Mouse (Mus musculus) forebrain, embryonic 13.5 days (tissue): ENCODE measurements around the gene Olfr986. TPM values are rescaled to one million over a fixed set of nuclear protein-coding genes. Genes with fewer than 3 reads are reported as not detected.

Experiments used
- ATAC-seq: fragments of 200-750 bp; cut with Nextera tagmentation; 2 replicates; pipeline ENCODE4 v1.8.0; 2017
- H3K27ac ChIP-seq: fragments of 300-500 bp; sonication (generic); 2 replicates; pipeline ENCODE4 v1.5.1; 2015; ENCODE audit warnings: inconsistent platforms, mild to moderate bottlenecking, moderate library complexity
- H3K27me3 ChIP-seq: fragments of 300-500 bp; sonication (generic); 2 replicates; pipeline ENCODE4 v1.6.1; 2015; ENCODE audit warnings: mild to moderate bottlenecking, inconsistent platforms
- H3K36me3 ChIP-seq: fragments of 300-500 bp; sonication (generic); 2 replicates; pipeline ENCODE4 v1.6.1; 2015; ENCODE audit warnings: mild to moderate bottlenecking, inconsistent platforms; ENCODE audit not compliant: poor library complexity, severe bottlenecking
- H3K4me1 ChIP-seq: fragments of 300-500 bp; sonication (generic); 2 replicates; pipeline ENCODE4 v1.6.1; 2015; ENCODE audit warnings: inconsistent platforms
- H3K4me2 ChIP-seq: fragments of 300-500 bp; sonication (generic); 2 replicates; pipeline ENCODE4 v1.6.1; 2015; ENCODE audit warnings: inconsistent platforms, mild to moderate bottlenecking, moderate library complexity
- H3K4me3 ChIP-seq: fragments of 300-500 bp; sonication (generic); 2 replicates; pipeline ENCODE4 v1.5.1; 2015; ENCODE audit warnings: mild to moderate bottlenecking, inconsistent platforms
- H3K9ac ChIP-seq: fragments of 300-500 bp; sonication (generic); 2 replicates; pipeline ENCODE4 v1.6.1; 2015; ENCODE audit warnings: mild to moderate bottlenecking, inconsistent platforms
- H3K9me3 ChIP-seq: fragments of 300-500 bp; sonication (generic); replicated peaks from 2 replicates; pipeline ENCODE4 v1.6.1; 2016; ENCODE audit warnings: inconsistent platforms
- WGBS: fragments of 180-500 bp; shearing (Covaris S2); methylation state at CpG from one replicate; pipeline ENCODE4 v1.1.7; 2015; 5-methylcytosine and 5-hydroxymethylcytosine counted together
- polyA plus RNA-seq: library from polyadenylated mRNA; unstranded; fragments of >200 nt; fragmentation: Nextera tagmentation; extraction: Ambion mirVana; gene quantifications from 2 replicates; pipeline ENCODE4 v1.2.1, GENCODE M21; 2015

Olfr986 gene
- polyA plus RNA-seq, 1 experiment from 2014 or later = not detected

DNA sequence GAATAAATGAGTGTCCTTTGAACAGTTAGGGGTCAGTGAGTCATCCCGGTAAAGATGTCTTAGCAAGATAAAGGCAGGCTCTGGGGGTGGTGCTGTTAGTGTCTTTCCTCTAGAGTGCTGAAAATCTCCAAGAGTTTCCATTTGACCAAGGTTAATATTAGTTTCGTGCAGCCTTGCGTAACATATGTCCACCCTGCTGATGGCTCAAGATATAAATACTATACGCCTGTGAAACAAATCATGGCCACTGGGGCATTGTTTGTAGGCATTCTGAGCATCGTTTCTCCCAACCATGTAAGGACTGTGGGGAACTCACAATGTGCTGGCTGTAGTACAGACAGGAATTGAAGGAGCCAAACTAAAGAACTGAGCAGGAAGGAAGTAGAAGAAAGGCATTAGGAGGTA is 25.8 kb downstream of the Olfr986 start:
- no peak for ATAC-seq
- 89% methylated on average over 5 of the region's 5 CpGs for WGBS
- H3K9me3 ChIP-seq = no peaks in the 10 kb centered on the region

GRCm38 (mm10) chr9:40210744-40211143 is 30.0 kb downstream of the Olfr986 start:
- no peak overlapping the region for H3K9ac ChIP-seq
- peaks cover 73% of the 10 kb centered on the region for H3K36me3 ChIP-seq
- H3K27me3 ChIP-seq = no peaks in the 10 kb centered on the region
- WGBS = 92% methylated on average over 2 of the region's 2 CpGs
- no peaks in the 10 kb centered on the region for H3K4me1 ChIP-seq
- H3K9me3 ChIP-seq = no peaks in the 10 kb centered on the region
- no peak for ATAC-seq
- no peak overlapping the region for H3K4me2 ChIP-seq
- H3K4me3 ChIP-seq = no peak overlapping the region
- H3K27ac ChIP-seq = no peak overlapping the region

More for the DNA sequence above, 25.8 kb downstream of the Olfr986 start:
- Histone ChIP-seq H3K4me1 (no peaks in the 10 kb centered on the region), H3K4me2 (no peak overlapping the region), H3K9ac (no peak overlapping the region), H3K27me3 (no peaks in the 10 kb centered on the region), H3K36me3 (peaks cover 46% of the 10 kb centered on the region), H3K4me3 (no peak overlapping the region), H3K27ac (no peak overlapping the region)

DNA sequence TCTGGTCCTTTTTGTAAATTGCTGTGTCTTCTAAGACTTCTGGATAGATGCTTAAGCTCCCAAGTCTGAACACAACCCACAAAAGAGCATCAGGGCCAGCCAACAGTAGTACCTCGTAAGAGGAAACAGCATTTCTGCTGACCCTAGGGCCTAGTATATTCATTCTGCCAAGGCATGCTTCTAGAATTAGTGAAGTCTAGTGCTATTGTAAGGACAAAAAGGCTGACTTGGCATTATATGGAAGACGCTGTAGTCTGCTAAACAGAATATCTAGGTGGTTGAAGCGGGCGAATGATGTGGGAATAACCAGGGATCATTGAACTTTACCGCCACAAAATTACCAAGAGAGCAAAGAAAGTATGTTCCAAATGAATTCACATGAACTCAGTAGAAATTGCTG is 33.3 kb downstream of the Olfr986 start:
- H3K27ac ChIP-seq = no peak overlapping the region
- no peak overlapping the region for H3K4me2 ChIP-seq
- 95% methylated on average over 5 of the region's 5 CpGs for WGBS
- H3K4me1 ChIP-seq = no peaks in the 10 kb centered on the region
- no peak overlapping the region for H3K4me3 ChIP-seq
- no peak overlapping the region for H3K9ac ChIP-seq
- H3K36me3 ChIP-seq = peaks cover 52% of the 10 kb centered on the region
- no peaks in the 10 kb centered on the region for H3K9me3 ChIP-seq
- ATAC-seq = no peak
- no peaks in the 10 kb centered on the region for H3K27me3 ChIP-seq

- 71% methylated on average over 4 of the region's 4 CpGs for WGBS
- no peaks in the 10 kb centered on the region for H3K4me1 ChIP-seq
- H3K4me3 ChIP-seq = no peak overlapping the region
- no peaks in the 10 kb centered on the region for H3K27me3 ChIP-seq
- no peaks in the 10 kb centered on the region for H3K9me3 ChIP-seq
- H3K27ac ChIP-seq = no peak overlapping the region
- H3K4me2 ChIP-seq = no peak overlapping the region
- no peak for ATAC-seq
- H3K36me3 ChIP-seq = peaks cover 26% of the 10 kb centered on the region
- H3K9ac ChIP-seq = no peak overlapping the region
Measured at GRCm38 (mm10) chr9:40216651-40217050, 35.9 kb downstream of the Olfr986 start.

GRCm38 (mm10) chr9:40224289-40224688 is 43.6 kb downstream of the Olfr986 start:
- no peaks in the 10 kb centered on the region for H3K36me3 ChIP-seq
- no peaks in the 10 kb centered on the region for H3K27me3 ChIP-seq
- no peaks in the 10 kb centered on the region for H3K4me1 ChIP-seq
- no peak overlapping the region for H3K9ac ChIP-seq
- no peak for ATAC-seq
- H3K4me2 ChIP-seq = no peak overlapping the region
- 73% methylated on average over 4 of the region's 4 CpGs for WGBS
- H3K4me3 ChIP-seq = no peak overlapping the region
- no peaks in the 10 kb centered on the region for H3K9me3 ChIP-seq
- H3K27ac ChIP-seq = no peak overlapping the region

- Histone ChIP-seq H3K27me3 (no peaks in the 10 kb centered on the region), H3K4me2 (no peak overlapping the region), H3K27ac (no peak overlapping the region), H3K4me1 (no peaks in the 10 kb centered on the region), H3K9me3 (no peaks in the 10 kb centered on the region; the same call in 1 of the 2 replicates), H3K9ac (no peak overlapping the region), H3K36me3 (no peaks in the 10 kb centered on the region), H3K4me3 (no peak overlapping the region)
- peak; percentile 91 for ATAC-seq
- 71% methylated on average over 10 of the region's 10 CpGs for WGBS
Measured at GRCm38 (mm10) chr9:40227874-40228789, 47.4 kb downstream of the Olfr986 start.

DNA sequence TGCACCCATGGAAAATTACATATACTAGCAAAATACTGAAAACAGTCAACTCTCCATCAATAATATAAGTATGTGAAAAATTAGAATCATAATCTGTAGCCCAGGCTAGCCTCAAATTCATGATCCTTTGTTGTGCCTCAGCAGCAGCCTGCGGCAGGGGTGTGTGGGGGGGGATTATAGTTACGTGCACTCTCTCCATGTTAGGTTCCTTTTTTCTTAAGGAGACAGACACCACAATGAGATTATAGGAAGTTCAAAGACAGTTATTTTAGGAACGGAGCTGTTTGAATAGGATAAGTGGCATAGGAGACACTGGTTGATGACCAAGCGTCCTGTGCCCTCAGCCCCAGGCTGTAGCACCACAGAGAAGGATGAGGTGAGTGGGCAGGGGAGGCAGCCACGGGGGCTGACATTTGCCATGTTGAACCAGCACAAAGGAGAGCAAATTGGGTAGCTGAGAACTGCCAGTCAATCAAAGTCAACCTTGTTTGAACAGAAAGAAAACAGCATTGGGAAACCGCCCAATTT is 48.1 kb downstream of the Olfr986 start:
- Histone ChIP-seq H3K27me3 (no peaks in the 10 kb centered on the region), H3K4me3 (no peak overlapping the region), H3K27ac (no peak overlapping the region), H3K36me3 (no peaks in the 10 kb centered on the region), H3K4me2 (no peak overlapping the region), H3K9me3 (no peaks in the 10 kb centered on the region; the same call in 1 of the 2 replicates), H3K4me1 (no peaks in the 10 kb centered on the region), H3K9ac (0 out of 2 replicates have a peak overlapping the region, but pooled peaks have one; percentile 12)
- WGBS = 40% methylated on average over 6 of the region's 6 CpGs
- ATAC-seq = no peak

DNA sequence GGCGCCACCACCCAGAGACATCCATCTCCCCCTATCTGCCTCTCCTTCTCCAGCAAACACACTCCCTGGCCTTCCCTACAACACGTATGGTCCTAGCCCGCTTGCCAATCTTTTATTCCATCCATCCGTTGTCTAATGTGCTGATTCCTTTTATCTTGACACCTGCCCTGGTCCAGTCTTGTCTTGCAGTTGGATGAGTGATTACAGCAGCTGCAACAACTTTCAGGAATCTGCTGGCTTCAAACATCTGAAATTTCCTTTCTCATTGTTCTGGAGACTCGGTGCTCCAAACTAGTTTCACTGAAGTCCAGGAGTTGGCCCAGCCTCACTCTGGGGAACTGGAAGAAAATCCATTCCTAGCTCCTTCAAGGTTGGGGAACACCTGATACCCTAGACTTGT is 48.8 kb downstream of the Olfr986 start:
- 62% methylated on average over 5 of the region's 5 CpGs for WGBS
- Histone ChIP-seq H3K9me3 (no peaks in the 10 kb centered on the region; the same call in 1 of the 2 replicates), H3K27me3 (no peaks in the 10 kb centered on the region), H3K4me2 (no peak overlapping the region), H3K4me1 (no peaks in the 10 kb centered on the region), H3K36me3 (no peaks in the 10 kb centered on the region), H3K9ac (no peak overlapping the region), H3K27ac (no peak overlapping the region), H3K4me3 (no peak overlapping the region)
- ATAC-seq = no peak

DNA sequence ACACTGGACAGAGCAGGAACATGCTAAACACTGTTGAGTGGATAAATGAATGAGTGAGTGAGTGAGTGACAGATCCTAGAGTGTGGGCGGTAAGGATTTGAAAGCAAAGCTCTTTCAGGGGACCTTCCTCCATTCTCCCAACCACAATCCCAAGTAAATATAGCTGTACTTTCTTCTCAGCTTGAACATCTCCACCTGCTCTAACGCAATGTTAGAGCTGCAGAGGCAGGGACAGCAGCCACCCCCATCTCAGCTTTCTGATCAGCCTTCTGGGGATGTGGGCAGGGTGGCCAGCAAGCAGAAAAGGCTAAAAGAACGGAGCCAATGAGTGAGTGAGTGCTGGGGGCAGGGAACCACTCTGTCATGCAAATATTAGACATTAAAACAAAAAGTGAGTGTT is 50.3 kb downstream of the Olfr986 start:
- Histone ChIP-seq H3K27me3 (no peaks in the 10 kb centered on the region), H3K27ac (no peak overlapping the region), H3K4me1 (no peaks in the 10 kb centered on the region), H3K36me3 (no peaks in the 10 kb centered on the region), H3K4me2 (no peak overlapping the region), H3K9ac (no peak overlapping the region), H3K4me3 (no peak overlapping the region), H3K9me3 (no peaks in the 10 kb centered on the region; the same call in 1 of the 2 replicates)
- ATAC-seq = no peak
- 80% methylated on average over 3 of the region's 3 CpGs for WGBS

- H3K9me3 ChIP-seq = no peaks in the 10 kb centered on the region; the same call in 1 of the 2 replicates
- no peak overlapping the region for H3K4me3 ChIP-seq
- no peaks in the 10 kb centered on the region for H3K27me3 ChIP-seq
- no peaks in the 10 kb centered on the region for H3K36me3 ChIP-seq
- WGBS = 73% methylated on average over 10 of the region's 10 CpGs
- H3K4me1 ChIP-seq = no peaks in the 10 kb centered on the region
- no peak overlapping the region for H3K9ac ChIP-seq
- H3K27ac ChIP-seq = no peak overlapping the region
- ATAC-seq = no peak
- no peak overlapping the region for H3K4me2 ChIP-seq
Measured at GRCm38 (mm10) chr9:40234233-40235072, 53.7 kb downstream of the Olfr986 start.

DNA sequence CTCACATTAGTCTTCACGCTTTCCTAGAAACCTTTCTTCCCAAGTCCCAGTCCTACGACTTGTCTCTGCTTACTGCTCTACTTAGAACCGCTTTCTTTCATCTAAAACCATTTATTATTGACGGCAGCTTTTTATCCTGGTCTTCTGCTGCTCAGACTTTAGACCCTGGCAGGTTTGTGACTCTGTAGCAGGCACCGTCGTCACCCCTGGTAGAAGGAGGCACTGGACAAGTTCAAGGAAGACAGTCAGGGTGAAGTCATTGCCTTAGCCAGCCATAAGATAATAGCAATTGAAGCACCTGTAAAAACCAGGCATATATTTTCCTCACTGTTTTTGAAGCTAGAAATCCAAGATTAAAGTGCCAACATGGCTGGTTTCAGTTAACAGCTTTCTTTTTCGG is 54.5 kb downstream of the Olfr986 start:
- no peak overlapping the region for H3K27ac ChIP-seq
- 91% methylated on average over 7 of the region's 7 CpGs for WGBS
- no peaks in the 10 kb centered on the region for H3K4me1 ChIP-seq
- no peak overlapping the region for H3K4me3 ChIP-seq
- H3K27me3 ChIP-seq = no peaks in the 10 kb centered on the region
- no peaks in the 10 kb centered on the region for H3K36me3 ChIP-seq
- H3K9me3 ChIP-seq = no peaks in the 10 kb centered on the region; the same call in 1 of the 2 replicates
- no peak for ATAC-seq
- no peak overlapping the region for H3K4me2 ChIP-seq
- H3K9ac ChIP-seq = no peak overlapping the region
